Mouse (Mus musculus): Measurements from ENCODE around the gene Pard3b. TPM values are rescaled to one million over a fixed set of nuclear protein-coding genes. Genes with fewer than 3 reads are reported as not detected.

Gene Pard3b
- polyA plus RNA-seq, 1 experiment from 2014 or later, result 27.7 TPM

DNA sequence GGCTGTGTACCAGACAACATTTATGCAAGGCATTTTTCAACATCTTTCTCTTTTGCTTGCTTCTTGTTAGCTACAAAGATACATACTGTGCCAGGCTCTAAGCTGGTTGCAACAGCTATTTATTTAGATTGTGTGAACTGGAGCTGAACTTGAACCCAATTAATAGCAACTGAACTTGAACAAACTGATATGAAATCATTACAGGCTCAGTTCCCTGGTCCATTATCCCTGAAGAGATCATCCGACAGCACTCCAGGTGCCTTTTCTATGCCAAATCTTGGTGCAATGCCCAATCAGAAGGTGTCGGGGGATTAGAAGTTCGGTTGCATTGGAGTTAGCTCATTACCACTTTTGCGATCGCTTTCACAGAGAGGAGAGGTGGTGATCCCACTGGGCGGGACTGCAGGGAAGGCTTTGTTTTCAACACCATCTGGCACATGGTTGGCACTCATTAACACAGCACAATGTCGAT is 414.6 kb downstream of the Pard3b start:
- ATAC-seq, result no peak
- no peak overlapping the region for H3K4me2 ChIP-seq (replicated peaks)
- WGBS, result 77% methylated on average over 7 of the region's 7 CpGs

DNA sequence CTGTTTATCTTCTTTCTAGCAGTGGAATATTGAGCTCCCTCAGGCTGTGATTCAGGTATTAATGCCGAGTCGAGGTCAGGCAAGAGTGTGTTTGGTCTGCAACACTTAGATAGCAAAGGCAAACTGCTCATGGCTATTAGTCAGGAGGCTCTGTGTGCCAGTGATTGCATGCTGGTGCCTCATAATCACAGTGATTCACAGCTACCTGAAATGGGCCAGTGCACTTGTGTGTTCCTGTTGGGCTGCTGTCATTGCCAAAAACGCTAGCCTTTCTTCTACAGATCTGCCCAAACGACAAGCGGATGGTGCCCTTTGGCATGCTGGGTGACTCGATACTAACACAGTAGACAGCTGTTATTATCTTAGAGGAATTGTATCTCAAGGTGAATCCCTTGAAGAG is 416.7 kb downstream of the Pard3b start:
- no peak overlapping the region for H3K4me3 ChIP-seq (replicated peaks)
- 61% methylated on average over 6 of the region's 6 CpGs for WGBS

More for the DNA sequence above, 414.6 kb downstream of the Pard3b start:
- no peak overlapping the region for H3K27ac ChIP-seq
- H3K36me3 ChIP-seq, result no peaks in the 10 kb centered on the region
- no peaks in the 10 kb centered on the region for H3K9me3 ChIP-seq
- H3K4me1 ChIP-seq (replicated peaks), result 0 out of 2 replicates have a peak, but pooled peaks cover 2% of the 10 kb centered on the region
- H3K4me3 ChIP-seq (replicated peaks), result no peak overlapping the region
- no peaks in the 10 kb centered on the region for H3K27me3 ChIP-seq (replicated peaks)
- no peak overlapping the region for H3K9ac ChIP-seq

DNA sequence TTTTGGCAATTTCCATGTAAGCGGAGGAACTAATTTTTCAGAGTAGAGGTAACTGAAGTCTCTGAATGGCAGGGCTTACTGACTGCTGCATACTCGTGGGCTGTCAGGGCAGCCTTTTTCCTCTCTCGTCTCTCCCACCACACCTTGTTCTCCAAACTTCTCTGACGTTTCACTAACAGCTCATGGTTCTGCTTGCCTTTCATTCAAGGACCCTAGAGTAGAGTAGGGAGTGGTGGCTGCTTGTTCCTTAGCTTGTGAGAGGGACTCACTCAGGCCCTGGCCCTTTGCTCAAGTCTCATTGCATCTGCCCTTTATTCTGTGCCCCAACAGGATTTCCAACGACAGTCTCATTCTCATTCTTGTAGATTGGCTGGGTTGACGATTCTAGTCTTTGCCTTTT is 432.0 kb downstream of the Pard3b start:
- no peak for ATAC-seq

More for the DNA sequence above, 416.7 kb downstream of the Pard3b start:
- Histone ChIP-seq H3K9me3 (no peaks in the 10 kb centered on the region), H3K27me3 (replicated peaks) (no peaks in the 10 kb centered on the region), H3K4me1 (replicated peaks) (no peaks in the 10 kb centered on the region), H3K9ac (no peak overlapping the region), H3K36me3 (no peaks in the 10 kb centered on the region), H3K27ac (no peak overlapping the region), H3K4me2 (replicated peaks) (no peak overlapping the region)
- no peak for ATAC-seq

DNA sequence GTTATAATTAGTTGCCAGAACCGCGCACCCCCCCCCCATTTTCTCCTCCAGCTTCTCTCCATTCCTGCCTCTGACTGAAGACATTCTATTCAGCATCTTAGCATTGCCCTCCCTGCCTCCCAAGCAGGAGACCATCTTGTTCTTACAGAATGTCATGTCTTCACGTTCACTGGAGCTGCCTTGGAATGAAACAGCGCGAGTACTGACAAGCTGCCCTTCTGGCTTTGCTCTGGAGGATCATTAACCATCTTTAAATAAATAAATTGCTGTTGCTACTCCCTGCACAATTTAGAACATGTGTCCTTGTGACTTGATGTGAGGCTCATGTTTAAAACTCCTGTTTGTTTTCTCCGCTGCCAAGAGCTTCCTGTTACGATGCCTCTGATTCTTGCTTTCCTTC is 432.5 kb downstream of the Pard3b start:
- Histone ChIP-seq H3K27ac (no peak overlapping the region), H3K4me3 (replicated peaks) (no peak overlapping the region), H3K27me3 (replicated peaks) (no peaks in the 10 kb centered on the region), H3K4me2 (replicated peaks) (no peak overlapping the region), H3K36me3 (no peaks in the 10 kb centered on the region), H3K4me1 (replicated peaks) (no peaks in the 10 kb centered on the region), H3K9ac (no peak overlapping the region), H3K9me3 (no peaks in the 10 kb centered on the region)
- WGBS, result 50% methylated on average over 7 of the region's 7 CpGs
- no peak for ATAC-seq

More for the DNA sequence above, 432.0 kb downstream of the Pard3b start:
- Histone ChIP-seq H3K4me2 (replicated peaks) (no peak overlapping the region), H3K9me3 (no peaks in the 10 kb centered on the region), H3K27me3 (replicated peaks) (no peaks in the 10 kb centered on the region), H3K27ac (no peak overlapping the region), H3K36me3 (no peaks in the 10 kb centered on the region), H3K4me1 (replicated peaks) (no peaks in the 10 kb centered on the region), H3K4me3 (replicated peaks) (no peak overlapping the region), H3K9ac (no peak overlapping the region)
- WGBS, result 75% methylated on average over 6 of the region's 6 CpGs

DNA sequence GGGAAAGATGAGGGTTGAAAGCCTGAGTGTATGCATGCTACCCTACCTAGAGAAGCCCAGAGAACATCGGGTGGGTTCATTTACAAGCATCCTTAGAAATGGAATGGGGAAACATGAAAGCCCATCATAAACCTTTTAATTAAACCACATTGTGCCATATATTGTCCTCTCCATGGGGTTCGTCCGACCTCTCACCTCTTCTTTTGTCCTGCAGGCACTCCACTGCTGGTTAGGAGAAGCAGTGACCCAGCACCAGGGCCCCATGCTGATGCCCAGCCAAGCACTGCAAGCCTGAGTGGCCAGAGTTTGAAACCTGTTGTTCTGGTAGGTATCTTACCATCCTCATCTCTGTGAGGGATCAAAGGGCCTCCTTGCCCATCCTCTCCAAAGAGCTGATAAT is 437.5 kb downstream of the Pard3b start:
- WGBS, result 94% methylated on average over 3 of the region's 3 CpGs
- H3K9me3 ChIP-seq, result no peaks in the 10 kb centered on the region
- no peak overlapping the region for H3K4me2 ChIP-seq (replicated peaks)
- H3K27me3 ChIP-seq (replicated peaks), result no peaks in the 10 kb centered on the region
- no peak for ATAC-seq
- H3K4me3 ChIP-seq (replicated peaks), result no peak overlapping the region
- H3K4me1 ChIP-seq (replicated peaks), result no peaks in the 10 kb centered on the region
- H3K9ac ChIP-seq, result no peak overlapping the region
- H3K27ac ChIP-seq, result no peak overlapping the region
- no peaks in the 10 kb centered on the region for H3K36me3 ChIP-seq

DNA sequence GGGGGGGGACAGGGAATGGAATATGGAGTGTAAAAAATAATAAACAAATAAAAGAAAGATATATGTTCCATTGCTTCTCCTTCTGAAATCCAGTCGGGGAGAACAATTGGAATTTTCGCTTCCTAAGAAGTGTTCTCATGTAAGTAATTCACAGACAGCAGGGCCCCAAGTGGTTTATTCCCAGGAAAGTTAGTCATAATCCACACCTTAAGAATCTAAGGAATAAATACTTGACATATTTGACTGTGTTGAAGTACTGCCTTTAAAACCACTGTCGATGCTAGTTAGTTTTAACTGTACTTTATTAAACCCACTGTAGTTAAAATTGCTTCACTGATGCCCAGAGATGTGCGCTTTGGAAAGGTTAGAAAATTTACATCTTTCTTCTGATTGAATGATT is 442.5 kb downstream of the Pard3b start:
- Histone ChIP-seq H3K9ac (no peak overlapping the region), H3K4me1 (replicated peaks) (no peaks in the 10 kb centered on the region), H3K4me2 (replicated peaks) (no peak overlapping the region), H3K27me3 (replicated peaks) (no peaks in the 10 kb centered on the region), H3K9me3 (no peaks in the 10 kb centered on the region), H3K4me3 (replicated peaks) (no peak overlapping the region), H3K36me3 (no peaks in the 10 kb centered on the region), H3K27ac (no peak overlapping the region)
- no peak for ATAC-seq
- WGBS, result 84% methylated on average over 4 of the region's 4 CpGs

DNA sequence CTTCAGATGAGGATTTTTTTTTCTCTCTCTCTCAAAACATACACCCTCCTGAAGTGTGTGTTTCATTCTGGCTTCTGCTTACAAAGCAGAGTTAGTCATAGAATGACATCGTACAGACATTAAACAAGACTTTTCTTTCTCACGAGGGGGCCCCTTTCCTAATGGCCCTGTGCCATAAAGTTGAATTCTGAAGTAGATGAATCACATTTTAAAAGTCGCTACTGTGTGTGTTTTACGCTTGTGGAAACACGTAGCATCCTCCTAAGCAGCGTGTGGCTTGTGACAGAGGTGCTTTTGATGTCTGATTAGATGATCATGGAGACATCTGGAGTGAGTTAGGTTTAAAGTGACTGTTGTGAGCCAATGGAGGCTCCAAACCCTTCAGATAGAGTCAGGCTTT is 447.4 kb downstream of the Pard3b start:
- H3K4me2 ChIP-seq (replicated peaks), result 0 out of 2 replicates have a peak overlapping the region, but pooled peaks have one; percentile 10
- no peak overlapping the region for H3K4me3 ChIP-seq (replicated peaks)
- no peak overlapping the region for H3K27ac ChIP-seq
- no peak for ATAC-seq
- H3K36me3 ChIP-seq, result no peaks in the 10 kb centered on the region
- no peaks in the 10 kb centered on the region for H3K4me1 ChIP-seq (replicated peaks)
- no peak overlapping the region for H3K9ac ChIP-seq
- no peaks in the 10 kb centered on the region for H3K9me3 ChIP-seq
- H3K27me3 ChIP-seq (replicated peaks), result no peaks in the 10 kb centered on the region
- 16% methylated on average over 6 of the region's 6 CpGs for WGBS

DNA sequence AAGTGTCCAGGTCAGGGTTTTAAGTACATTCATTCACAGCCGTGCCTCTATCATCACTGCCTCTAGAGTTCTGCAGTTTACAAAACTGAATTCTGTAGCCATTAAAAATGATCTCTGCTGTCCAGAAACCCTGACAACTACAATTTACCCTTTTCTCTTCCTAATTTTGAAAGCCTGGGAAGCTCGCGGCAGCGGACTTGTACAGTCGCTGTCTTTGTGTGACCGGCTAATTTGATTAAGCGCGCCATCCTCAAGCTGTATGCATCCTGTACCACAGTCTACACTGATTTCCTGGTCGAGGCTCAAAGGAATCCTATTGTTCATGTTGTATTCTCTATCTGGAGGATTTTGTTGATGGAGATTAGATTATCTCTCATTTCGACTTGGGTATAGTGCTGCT is 448.8 kb downstream of the Pard3b start:
- H3K4me1 ChIP-seq (replicated peaks), result no peaks in the 10 kb centered on the region
- H3K27ac ChIP-seq, result no peak overlapping the region
- WGBS, result 51% methylated on average over 10 of the region's 10 CpGs
- H3K36me3 ChIP-seq, result no peaks in the 10 kb centered on the region
- no peaks in the 10 kb centered on the region for H3K9me3 ChIP-seq
- H3K4me3 ChIP-seq (replicated peaks), result no peak overlapping the region
- ATAC-seq, result no peak
- H3K4me2 ChIP-seq (replicated peaks), result no peak overlapping the region
- no peak overlapping the region for H3K9ac ChIP-seq
- H3K27me3 ChIP-seq (replicated peaks), result no peaks in the 10 kb centered on the region

DNA sequence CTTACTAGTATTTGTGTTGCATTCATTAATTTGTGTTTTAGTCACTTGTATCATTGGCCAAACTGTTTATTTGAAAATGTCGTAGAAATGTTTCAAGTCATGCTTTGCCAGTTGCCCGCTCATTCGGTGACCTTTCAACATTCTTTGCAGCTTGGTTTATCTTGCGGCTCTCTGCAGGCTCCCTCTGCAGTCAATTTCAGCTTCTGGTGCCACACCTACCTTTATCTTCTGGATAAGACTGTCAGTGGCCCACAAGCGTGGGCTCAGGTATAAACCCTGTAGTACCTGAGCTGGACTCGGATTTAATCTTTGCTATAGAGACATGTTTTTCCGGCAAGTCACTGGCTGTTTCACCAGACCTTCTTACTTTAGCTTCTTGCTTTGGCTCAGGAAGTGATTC is 456.3 kb downstream of the Pard3b start:
- no peaks in the 10 kb centered on the region for H3K9me3 ChIP-seq
- no peak overlapping the region for H3K4me2 ChIP-seq (replicated peaks)
- H3K4me3 ChIP-seq (replicated peaks), result no peak overlapping the region
- H3K27me3 ChIP-seq (replicated peaks), result no peaks in the 10 kb centered on the region
- no peaks in the 10 kb centered on the region for H3K36me3 ChIP-seq
- ATAC-seq, result no peak
- H3K27ac ChIP-seq, result no peak overlapping the region
- WGBS, result 52% methylated on average over 7 of the region's 7 CpGs
- no peak overlapping the region for H3K9ac ChIP-seq
- 0 out of 2 replicates have a peak, but pooled peaks cover 3% of the 10 kb centered on the region for H3K4me1 ChIP-seq (replicated peaks)

DNA sequence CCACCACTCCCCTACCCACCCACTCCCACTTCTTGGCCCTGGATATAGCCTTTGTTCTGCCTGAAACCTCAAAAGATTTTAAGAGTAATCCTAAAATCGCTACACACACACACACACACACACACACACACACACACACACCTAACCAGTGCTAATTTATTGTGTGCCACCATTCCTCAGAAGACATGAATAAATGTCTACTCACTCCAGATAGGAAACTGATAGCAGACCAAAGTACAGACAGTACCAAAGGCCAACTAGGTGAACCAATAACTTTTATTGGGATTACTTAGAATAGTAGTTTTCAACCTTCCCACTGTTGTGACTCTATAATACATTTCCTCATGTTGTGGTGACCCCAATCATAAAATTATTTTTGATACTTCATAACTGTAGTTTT is 483.8 kb downstream of the Pard3b start:
- Histone ChIP-seq H3K27ac (no peak overlapping the region), H3K4me2 (replicated peaks) (no peak overlapping the region), H3K4me3 (replicated peaks) (no peak overlapping the region), H3K4me1 (replicated peaks) (no peaks in the 10 kb centered on the region), H3K9me3 (no peaks in the 10 kb centered on the region), H3K36me3 (no peaks in the 10 kb centered on the region), H3K27me3 (replicated peaks) (no peaks in the 10 kb centered on the region), H3K9ac (no peak overlapping the region)
- 89% methylated on average over 1 of the region's 1 CpGs for WGBS
- peak; percentile 59 for ATAC-seq

DNA sequence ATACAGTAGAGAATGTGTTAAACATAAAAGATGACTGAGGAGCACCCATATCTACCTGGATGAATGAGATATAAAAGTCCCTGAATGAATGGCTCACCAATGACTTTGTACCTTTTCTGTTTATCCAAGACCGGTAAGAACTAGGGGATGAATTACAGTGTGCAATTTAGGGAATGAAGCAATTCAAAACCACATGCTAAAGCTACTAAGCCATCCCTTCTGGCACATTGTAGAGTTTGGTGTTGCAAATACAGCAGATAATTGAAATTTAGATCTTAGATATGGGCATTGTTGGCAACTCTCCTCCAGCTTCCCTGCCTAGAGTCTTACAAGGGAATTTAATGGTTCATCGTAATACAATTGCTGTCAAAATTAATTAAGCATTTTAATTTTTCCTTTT is 490.6 kb downstream of the Pard3b start:
- 75% methylated on average over 2 of the region's 2 CpGs for WGBS
- no peaks in the 10 kb centered on the region for H3K9me3 ChIP-seq

DNA sequence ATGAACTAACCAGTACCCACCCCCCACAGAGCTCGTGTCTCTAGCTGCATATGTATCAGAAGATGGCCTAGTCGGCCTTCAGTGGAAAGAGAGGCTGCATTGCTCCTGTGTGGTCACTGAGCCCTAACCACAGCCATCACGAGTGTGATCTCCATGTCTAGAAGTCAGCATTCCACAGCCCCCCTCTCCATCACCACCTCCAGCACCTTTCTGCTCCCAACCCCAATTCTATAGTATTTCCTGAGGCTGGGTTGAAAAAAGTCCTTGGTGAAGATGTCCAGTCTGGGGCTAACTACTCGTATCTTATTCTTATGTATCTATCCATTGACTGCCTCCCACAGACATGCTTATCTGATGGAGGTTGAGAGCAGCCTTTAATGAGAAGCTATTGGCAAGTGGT is 509.5 kb downstream of the Pard3b start:
- H3K27me3 ChIP-seq (replicated peaks), result no peaks in the 10 kb centered on the region
- no peaks in the 10 kb centered on the region for H3K4me1 ChIP-seq (replicated peaks)
- H3K36me3 ChIP-seq, result no peaks in the 10 kb centered on the region
- ATAC-seq, result no peak
- H3K9me3 ChIP-seq, result no peaks in the 10 kb centered on the region
- no peak overlapping the region for H3K4me3 ChIP-seq (replicated peaks)
- H3K9ac ChIP-seq, result no peak overlapping the region
- H3K4me2 ChIP-seq (replicated peaks), result no peak overlapping the region
- H3K27ac ChIP-seq, result no peak overlapping the region
- 80% methylated on average over 4 of the region's 4 CpGs for WGBS

More for the DNA sequence above, 490.6 kb downstream of the Pard3b start:
- Histone ChIP-seq H3K27me3 (replicated peaks) (no peaks in the 10 kb centered on the region), H3K4me3 (replicated peaks) (no peak overlapping the region), H3K36me3 (no peaks in the 10 kb centered on the region), H3K27ac (no peak overlapping the region), H3K4me2 (replicated peaks) (no peak overlapping the region), H3K4me1 (replicated peaks) (no peaks in the 10 kb centered on the region), H3K9ac (no peak overlapping the region)
- no peak for ATAC-seq

DNA sequence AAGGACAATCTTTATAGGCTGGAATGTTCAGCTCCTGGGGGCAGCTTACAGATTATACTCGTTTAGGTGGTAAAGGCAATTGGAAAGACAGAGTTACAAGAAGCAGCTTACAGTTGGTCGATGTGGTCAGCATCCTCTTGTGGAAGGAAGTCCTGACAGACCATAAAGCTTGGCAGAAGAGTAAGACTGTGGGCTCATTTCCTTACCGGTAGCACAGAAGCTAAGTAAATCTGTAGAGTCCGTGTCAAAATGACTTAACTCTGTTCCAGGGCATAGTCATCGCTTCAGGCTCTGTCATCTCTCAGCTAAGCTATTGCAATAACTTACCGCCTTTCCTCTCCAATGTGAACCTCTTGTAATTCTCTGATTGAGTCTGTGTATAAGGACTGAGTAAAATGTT is 510.2 kb downstream of the Pard3b start:
- no peak overlapping the region for H3K27ac ChIP-seq
- no peaks in the 10 kb centered on the region for H3K9me3 ChIP-seq
- ATAC-seq, result no peak
- no peak overlapping the region for H3K4me2 ChIP-seq (replicated peaks)
- no peak overlapping the region for H3K9ac ChIP-seq
- WGBS, result 84% methylated on average over 6 of the region's 6 CpGs
- no peaks in the 10 kb centered on the region for H3K27me3 ChIP-seq (replicated peaks)
- no peaks in the 10 kb centered on the region for H3K36me3 ChIP-seq
- H3K4me3 ChIP-seq (replicated peaks), result no peak overlapping the region
- no peaks in the 10 kb centered on the region for H3K4me1 ChIP-seq (replicated peaks)
